Mouse (Mus musculus): ENCODE results near the gene Siva1. TPM values are rescaled to one million over a fixed set of nuclear protein-coding genes. Genes with fewer than 3 reads are reported as not detected.

Gene Siva1
- polyA plus RNA-seq, 1 experiment from 2014 or later, result 222 TPM

- H3K36me3 ChIP-seq (replicated peaks; ENCODE audit: control insufficient read depth, insufficient read depth, low read depth, low read length), result no peaks in the 10 kb centered on the region
- H3K9ac ChIP-seq (replicated peaks; ENCODE audit: low read length), result peak overlapping the region; percentile 56
- H3K27ac ChIP-seq (replicated peaks; ENCODE audit: low read depth, low read length), result no peak overlapping the region
- ATAC-seq (replicated peaks; ENCODE audit: insufficient number of reproducible peaks, low FRiP score, low TSS enrichment, low read depth), result no peak
- WGBS, result 18% methylated on average over 19 of the region's 19 CpGs
- H3K4me3 ChIP-seq (ENCODE audit: low read depth, low read length), result peak overlapping the region; percentile 55
- H3K4me2 ChIP-seq (ENCODE audit: low read depth, low read length), result peak overlapping the region; percentile 93
- H3K4me1 ChIP-seq (ENCODE audit: control insufficient read depth, insufficient read depth, low read length), result peaks cover 4% of the 10 kb centered on the region
- H3K27me3 ChIP-seq (ENCODE audit: control insufficient read depth, insufficient read depth, low read length), result peaks cover 41% of the 10 kb centered on the region
- DNase-seq (ENCODE audit: low spot score), result no peak
- no peaks in the 10 kb centered on the region for H3K9me3 ChIP-seq (replicated peaks; ENCODE audit: control insufficient read depth, low read length)
These were observed 33.6 kb downstream of the Siva1 start for GRCm38 (mm10) chr12:112677943-112678554.

GRCm38 (mm10) chr12:112678555-112679026 lies 34.1 kb downstream of the Siva1 start, which contains the start of gene Zbtb42:
Gene Zbtb42, plus strand, starts transcription at chr12:112678828.
- ATAC-seq (replicated peaks; ENCODE audit: insufficient number of reproducible peaks, low FRiP score, low TSS enrichment, low read depth), result no peak
- Histone ChIP-seq H3K9me3 (replicated peaks; ENCODE audit: control insufficient read depth, low read length) (no peaks in the 10 kb centered on the region), H3K4me3 (ENCODE audit: low read depth, low read length) (peak within 1 kb of the TSS; percentile 55), H3K27ac (replicated peaks; ENCODE audit: low read depth, low read length) (no peak within 1 kb of the TSS), H3K4me1 (ENCODE audit: control insufficient read depth, insufficient read depth, low read length) (peaks cover 4% of the 10 kb centered on the region), H3K4me2 (ENCODE audit: low read depth, low read length) (peak within 1 kb of the TSS; percentile 93), H3K9ac (replicated peaks; ENCODE audit: low read length) (peak within 1 kb of the TSS; percentile 56), H3K36me3 (replicated peaks; ENCODE audit: control insufficient read depth, insufficient read depth, low read depth, low read length) (no peaks in the 10 kb centered on the region), H3K27me3 (ENCODE audit: control insufficient read depth, insufficient read depth, low read length) (peaks cover 41% of the 10 kb centered on the region)
- under 1% methylated on average over 57 of the region's 60 CpGs for WGBS
- peak; percentile 71 for DNase-seq (ENCODE audit: low spot score)

- Histone ChIP-seq H3K4me2 (ENCODE audit: low read depth, low read length) (peak overlapping the region; percentile 93), H3K4me1 (ENCODE audit: control insufficient read depth, insufficient read depth, low read length) (peaks cover 4% of the 10 kb centered on the region), H3K27ac (replicated peaks; ENCODE audit: low read depth, low read length) (no peak overlapping the region), H3K9ac (replicated peaks; ENCODE audit: low read length) (peak overlapping the region; percentile 56), H3K4me3 (ENCODE audit: low read depth, low read length) (peak overlapping the region; percentile 55), H3K9me3 (replicated peaks; ENCODE audit: control insufficient read depth, low read length) (no peaks in the 10 kb centered on the region), H3K36me3 (replicated peaks; ENCODE audit: control insufficient read depth, insufficient read depth, low read depth, low read length) (no peaks in the 10 kb centered on the region), H3K27me3 (ENCODE audit: control insufficient read depth, insufficient read depth, low read length) (peaks cover 41% of the 10 kb centered on the region)
- WGBS, result 3% methylated on average over 70 of the region's 87 CpGs
- DNase-seq (ENCODE audit: low spot score) (peak; percentile 51), ATAC-seq (replicated peaks; ENCODE audit: insufficient number of reproducible peaks, low FRiP score, low TSS enrichment, low read depth) (peak; percentile 24)
These were observed 34.8 kb downstream of the Siva1 start for GRCm38 (mm10) chr12:112679027-112679996.

- no peaks in the 10 kb centered on the region for H3K9me3 ChIP-seq (replicated peaks; ENCODE audit: control insufficient read depth, low read length)
- H3K9ac ChIP-seq (replicated peaks; ENCODE audit: low read length), result no peak overlapping the region
- H3K27ac ChIP-seq (replicated peaks; ENCODE audit: low read depth, low read length), result no peak overlapping the region
- ATAC-seq (replicated peaks; ENCODE audit: insufficient number of reproducible peaks, low FRiP score, low TSS enrichment, low read depth) (no peak), DNase-seq (ENCODE audit: low spot score) (no peak)
- no peak overlapping the region for H3K4me3 ChIP-seq (ENCODE audit: low read depth, low read length)
- H3K4me1 ChIP-seq (ENCODE audit: control insufficient read depth, insufficient read depth, low read length), result no peaks in the 10 kb centered on the region; the same call in 1 of the 2 replicates
- WGBS, result 63% methylated on average over 7 of the region's 7 CpGs
- H3K36me3 ChIP-seq (replicated peaks; ENCODE audit: control insufficient read depth, insufficient read depth, low read depth, low read length), result no peaks in the 10 kb centered on the region
- peaks cover 30% of the 10 kb centered on the region for H3K27me3 ChIP-seq (ENCODE audit: control insufficient read depth, insufficient read depth, low read length)
- no peak overlapping the region for H3K4me2 ChIP-seq (ENCODE audit: low read depth, low read length)
These were observed 38.9 kb downstream of the Siva1 start for GRCm38 (mm10) chr12:112683351-112683750.

GRCm38 (mm10) chr12:112688458-112688857 lies 44.0 kb downstream of the Siva1 start:
- DNase-seq (ENCODE audit: low spot score) (no peak), ATAC-seq (replicated peaks; ENCODE audit: insufficient number of reproducible peaks, low FRiP score, low TSS enrichment, low read depth) (no peak)
- H3K4me3 ChIP-seq (ENCODE audit: low read depth, low read length), result no peak overlapping the region
- no peak overlapping the region for H3K4me2 ChIP-seq (ENCODE audit: low read depth, low read length)
- H3K36me3 ChIP-seq (replicated peaks; ENCODE audit: control insufficient read depth, insufficient read depth, low read depth, low read length), result no peaks in the 10 kb centered on the region
- no peaks in the 10 kb centered on the region for H3K27me3 ChIP-seq (ENCODE audit: control insufficient read depth, insufficient read depth, low read length)
- no peaks in the 10 kb centered on the region for H3K9me3 ChIP-seq (replicated peaks; ENCODE audit: control insufficient read depth, low read length)
- WGBS, result 72% methylated on average over 15 of the region's 15 CpGs
- H3K9ac ChIP-seq (replicated peaks; ENCODE audit: low read length), result no peak overlapping the region
- H3K4me1 ChIP-seq (ENCODE audit: control insufficient read depth, insufficient read depth, low read length), result peaks cover 5% of the 10 kb centered on the region; the same call in 1 of the 2 replicates
- no peak overlapping the region for H3K27ac ChIP-seq (replicated peaks; ENCODE audit: low read depth, low read length)

GRCm38 (mm10) chr12:112693185-112694126 lies 49.0 kb downstream of the Siva1 start:
- no peaks in the 10 kb centered on the region for H3K9me3 ChIP-seq (replicated peaks; ENCODE audit: control insufficient read depth, low read length)
- WGBS, result 3% methylated on average over 54 of the region's 54 CpGs

GRCm38 (mm10) chr12:112694127-112694475 lies 49.6 kb downstream of the Siva1 start:
- 85% methylated on average over 10 of the region's 10 CpGs for WGBS
- no peak for ATAC-seq (replicated peaks; ENCODE audit: insufficient number of reproducible peaks, low FRiP score, low TSS enrichment, low read depth)
- Histone ChIP-seq H3K27ac (replicated peaks; ENCODE audit: low read depth, low read length) (no peak overlapping the region), H3K9me3 (replicated peaks; ENCODE audit: control insufficient read depth, low read length) (no peaks in the 10 kb centered on the region), H3K4me3 (ENCODE audit: low read depth, low read length) (peak overlapping the region; percentile 58), H3K4me1 (ENCODE audit: control insufficient read depth, insufficient read depth, low read length) (peaks cover 9% of the 10 kb centered on the region), H3K4me2 (ENCODE audit: low read depth, low read length) (peak overlapping the region; percentile 86), H3K36me3 (replicated peaks; ENCODE audit: control insufficient read depth, insufficient read depth, low read depth, low read length) (no peaks in the 10 kb centered on the region), H3K27me3 (ENCODE audit: control insufficient read depth, insufficient read depth, low read length) (no peaks in the 10 kb centered on the region), H3K9ac (replicated peaks; ENCODE audit: low read length) (peak overlapping the region; percentile 91)
- no peak for DNase-seq (ENCODE audit: low spot score)

More at GRCm38 (mm10) chr12:112693185-112694126, 49.0 kb downstream of the Siva1 start:
- 0 out of 2 replicates have a peak overlapping the region, but pooled peaks have one; percentile 22 for H3K27ac ChIP-seq (replicated peaks; ENCODE audit: low read depth, low read length)
- H3K36me3 ChIP-seq (replicated peaks; ENCODE audit: control insufficient read depth, insufficient read depth, low read depth, low read length), result no peaks in the 10 kb centered on the region
- peaks cover 9% of the 10 kb centered on the region for H3K4me1 ChIP-seq (ENCODE audit: control insufficient read depth, insufficient read depth, low read length)
- peak overlapping the region; percentile 58 for H3K4me3 ChIP-seq (ENCODE audit: low read depth, low read length)
- ATAC-seq (replicated peaks; ENCODE audit: insufficient number of reproducible peaks, low FRiP score, low TSS enrichment, low read depth) (peak; percentile 95), DNase-seq (ENCODE audit: low spot score) (peak; percentile 96)
- peak overlapping the region; percentile 91 for H3K9ac ChIP-seq (replicated peaks; ENCODE audit: low read length)
- H3K27me3 ChIP-seq (ENCODE audit: control insufficient read depth, insufficient read depth, low read length), result no peaks in the 10 kb centered on the region
- peak overlapping the region; percentile 86 for H3K4me2 ChIP-seq (ENCODE audit: low read depth, low read length)

Measured in embryonic facial prominence, embryonic 11.5 days (tissue).